Mouse (Mus musculus) frontal cortex, postnatal 36 days (tissue): Measurements from ENCODE around the gene Gm19345.

Experiments
- DNase-seq, 2 experiments: peaks; one replicate each; pipeline ENCODE4 v3.0.0; 2022; ENCODE audit warnings: low spot score in 2 of 2

Gm19345 gene

DNA sequence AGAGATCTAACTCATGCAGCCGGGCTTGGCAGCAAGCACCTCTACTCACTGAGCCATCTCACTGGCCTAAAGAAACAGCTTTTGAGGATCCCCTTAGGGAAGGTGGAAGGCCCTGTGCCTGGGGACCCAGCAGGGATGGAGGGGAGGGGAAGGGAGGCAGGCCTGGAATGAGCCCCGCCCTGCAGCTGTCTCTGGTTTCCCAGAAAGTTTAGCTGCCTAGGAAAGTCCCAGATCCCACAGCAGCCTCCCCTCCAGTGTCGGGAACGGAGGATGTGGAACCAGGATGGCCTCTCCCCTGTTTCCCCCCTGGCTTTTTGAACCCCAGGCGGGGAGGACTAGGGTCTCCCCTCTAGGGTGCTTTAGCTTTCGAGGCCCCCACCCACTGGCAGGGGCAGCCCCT is 25.0 kb upstream of the Gm19345 start:
- no peak for DNase-seq

DNA sequence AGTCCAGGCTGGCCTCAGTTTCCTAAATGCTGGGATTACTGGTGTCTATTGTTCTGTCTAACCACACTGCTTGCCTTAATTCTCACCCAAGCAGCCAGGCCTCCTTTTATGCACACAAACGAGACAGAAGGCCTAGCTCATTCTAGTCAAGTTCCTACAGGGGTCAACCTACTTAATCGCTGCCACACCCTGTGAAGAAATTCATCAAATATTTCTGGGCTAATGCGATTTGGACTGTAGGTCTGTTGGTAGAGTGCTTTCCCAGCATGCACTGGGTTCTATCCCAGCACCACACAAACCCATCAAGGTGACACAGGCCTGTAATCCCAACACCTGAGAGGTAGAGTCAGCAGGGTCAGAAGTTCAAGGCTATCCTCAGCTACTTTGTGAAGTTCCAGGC is 22.1 kb upstream of the Gm19345 start:
- DNase-seq: no peak

DNA sequence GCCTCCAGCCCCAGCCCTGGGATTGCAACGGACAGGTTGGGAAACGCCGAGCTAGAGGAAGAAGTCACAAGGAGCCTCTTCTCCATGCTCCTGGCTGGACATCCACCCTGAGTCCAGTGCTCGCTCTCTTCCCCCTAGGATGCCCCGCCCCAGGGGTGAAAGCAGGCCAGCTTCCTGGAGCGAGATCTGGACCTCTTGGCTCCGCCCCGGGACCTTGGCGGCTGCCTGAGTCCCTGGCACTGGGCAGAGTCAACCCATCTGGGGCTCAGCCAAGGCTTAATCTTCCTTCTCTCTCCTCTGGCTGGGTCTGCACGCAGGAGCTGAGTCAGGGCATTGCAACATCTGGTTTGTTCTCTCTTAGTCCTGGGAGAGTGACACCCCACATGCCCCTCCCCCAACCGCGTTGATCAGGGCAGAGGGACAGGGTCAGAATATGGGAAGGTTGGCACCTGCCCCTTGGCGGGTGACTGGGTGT is 21.1 kb upstream of the Gm19345 start:
- DNase-seq: no peak

DNA sequence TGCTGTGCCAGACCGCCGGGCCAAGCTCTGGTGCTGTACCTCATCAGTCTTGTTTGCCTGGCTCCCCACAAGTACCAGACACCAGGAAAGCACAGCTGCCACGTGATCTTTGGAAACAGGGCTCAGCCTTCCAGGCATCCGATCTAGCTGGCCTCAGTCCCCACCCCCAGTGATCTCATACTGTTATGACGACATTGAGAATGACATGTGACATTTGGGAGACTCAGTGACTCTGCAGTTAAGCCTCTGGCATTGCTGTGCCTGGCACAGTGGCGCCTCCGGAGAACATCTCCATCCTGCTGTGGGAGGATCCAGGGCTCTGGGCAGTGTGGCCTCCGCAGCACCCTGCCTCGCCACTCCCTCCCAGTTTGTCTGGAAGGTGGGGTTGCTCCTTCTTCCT is 20.0 kb upstream of the Gm19345 start:
- DNase-seq: no peak

DNA sequence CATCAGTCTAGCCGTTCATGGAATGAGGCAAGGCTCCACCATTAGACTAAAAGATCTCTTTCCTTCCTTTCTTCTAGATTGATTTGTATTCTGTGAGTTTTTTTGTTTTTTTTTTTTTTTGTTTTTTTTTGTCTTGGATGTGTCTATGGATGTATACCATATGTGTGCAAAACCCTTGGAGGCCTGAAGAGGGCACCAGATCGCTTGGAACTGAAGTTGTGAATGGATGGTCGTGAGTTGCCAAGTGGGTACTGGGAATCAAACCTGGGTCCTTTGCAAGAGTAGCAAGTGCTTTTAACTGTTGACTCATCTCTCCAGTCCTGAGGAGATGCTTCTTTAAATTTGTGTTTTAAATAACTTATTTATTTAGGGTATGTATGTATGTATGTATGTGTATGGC is 17.7 kb upstream of the Gm19345 start:
- no peak for DNase-seq

DNA sequence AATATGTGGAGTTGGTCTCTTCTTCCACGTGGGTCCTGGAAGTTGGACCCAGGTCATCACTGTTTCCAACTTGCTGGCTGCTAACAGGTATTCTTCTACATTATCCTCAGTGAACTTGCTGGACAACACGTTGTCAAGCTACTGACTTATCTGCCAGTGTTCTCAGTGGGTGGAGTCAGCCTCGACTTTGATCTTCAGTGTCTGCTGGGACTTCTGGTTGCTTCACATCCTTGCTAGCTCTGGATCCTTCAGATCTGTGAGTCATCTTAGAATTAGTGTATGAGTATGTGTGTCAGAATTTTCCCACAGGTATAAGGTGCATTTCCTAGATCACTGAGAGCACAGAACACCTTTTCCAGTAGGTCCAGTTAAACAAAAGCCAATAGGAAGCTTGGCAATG is 15.0 kb upstream of the Gm19345 start:
- DNase-seq: no peak

DNA sequence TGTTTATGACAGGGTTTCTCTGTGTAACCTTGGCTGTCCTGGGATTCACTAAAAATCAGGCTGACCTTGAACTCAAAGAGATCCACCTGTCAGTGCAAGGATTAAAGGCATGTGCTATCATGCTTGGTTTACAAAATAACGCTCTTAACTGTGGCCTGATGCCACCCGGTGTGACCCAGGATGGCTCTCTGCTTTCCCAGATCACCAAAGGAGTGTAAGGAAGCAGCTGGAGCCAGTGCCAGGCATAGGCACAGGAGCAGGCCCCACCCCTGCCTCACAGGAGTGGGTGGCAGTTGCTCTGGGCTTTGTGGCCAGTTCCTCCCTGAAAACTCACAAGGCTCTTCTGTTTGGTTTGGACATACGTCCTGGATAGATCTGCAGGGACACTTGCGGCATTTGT is 11.4 kb upstream of the Gm19345 start:
- DNase-seq: no peak

DNA sequence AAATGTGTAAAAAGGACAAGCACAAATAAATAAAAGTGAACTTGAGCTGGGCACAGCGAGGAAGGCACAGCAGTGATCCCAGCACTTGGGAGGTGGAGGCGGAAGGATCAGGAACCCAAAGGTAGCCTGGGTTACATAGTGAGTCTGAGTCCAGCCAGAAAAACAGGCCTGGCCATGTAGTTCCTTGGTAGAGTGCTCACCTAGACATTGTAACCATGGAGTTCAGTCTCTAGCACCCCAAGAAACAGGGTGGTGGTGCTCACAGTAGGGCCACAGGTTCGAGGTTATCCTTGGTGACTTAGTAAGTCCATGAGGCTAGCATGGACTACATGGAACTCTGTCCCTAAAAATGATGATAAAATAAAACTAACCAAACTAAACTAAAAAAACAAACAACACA is 10.9 kb upstream of the Gm19345 start:
- no peak for DNase-seq

DNA sequence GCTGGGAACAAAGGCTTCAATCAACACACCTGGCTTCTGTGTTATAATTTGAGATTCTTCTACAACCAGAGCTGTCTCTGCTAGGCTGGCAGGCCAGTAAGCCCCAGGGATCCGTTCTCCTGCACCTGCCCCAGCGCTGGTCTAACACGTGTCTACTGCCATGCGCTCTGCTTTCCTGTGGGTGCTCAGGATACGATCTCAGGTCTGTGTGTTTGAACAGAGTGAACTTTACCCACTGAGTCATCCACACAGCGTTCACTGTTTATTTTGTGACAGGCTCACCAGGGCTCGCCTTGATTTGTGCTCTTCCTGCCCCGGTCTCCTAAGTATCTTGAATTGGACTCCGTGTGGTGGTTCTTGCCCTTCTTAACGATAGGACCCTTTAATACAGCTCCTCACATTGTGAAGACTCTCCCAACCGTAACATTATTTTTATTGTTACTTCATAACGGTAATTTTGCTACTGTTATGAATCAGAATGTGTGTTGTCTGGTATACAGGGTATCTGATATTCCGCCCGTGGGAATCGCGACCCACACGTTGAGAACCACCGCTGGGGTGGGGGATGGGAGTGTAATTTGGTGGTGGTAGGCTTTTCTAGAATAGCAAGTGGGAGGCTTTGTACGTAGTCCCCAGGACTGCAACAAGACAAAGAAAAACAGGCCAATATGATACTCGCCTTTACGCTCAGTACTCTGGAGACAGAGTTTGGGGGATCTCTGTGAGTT is 10.0 kb upstream of the Gm19345 start:
- no peak for DNase-seq

DNA sequence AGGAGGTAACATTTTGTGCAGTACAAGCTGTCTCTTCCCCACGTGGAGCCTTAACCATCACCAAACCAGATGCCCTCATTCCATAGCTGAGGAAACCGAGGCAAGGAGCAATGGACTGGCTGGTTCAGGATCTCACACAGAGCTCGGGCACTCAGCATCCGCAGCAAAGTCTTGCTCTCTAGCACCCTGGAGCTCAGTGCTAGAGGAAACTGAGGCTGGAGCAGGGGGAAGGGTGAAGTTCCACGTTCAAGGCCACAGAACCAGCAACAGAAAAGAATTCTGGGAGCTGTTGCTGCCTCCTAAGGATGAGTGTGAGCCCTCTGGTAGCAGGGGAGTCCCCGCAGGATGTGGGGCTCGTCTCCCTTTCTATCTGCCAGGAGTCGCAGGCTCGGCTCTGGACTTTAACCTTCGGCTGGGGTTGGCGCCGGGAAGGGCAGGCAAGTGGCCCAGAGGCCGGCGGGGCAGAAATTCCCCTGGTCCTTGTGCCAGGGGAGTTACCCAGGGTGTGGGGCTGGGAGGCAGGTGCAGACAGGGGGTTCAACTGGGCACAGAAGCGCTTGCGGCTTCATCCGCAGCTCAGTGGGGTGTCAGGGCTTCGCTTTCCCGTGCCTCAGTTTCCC is 8.8 kb upstream of the Gm19345 start:
- DNase-seq: no peak

DNA sequence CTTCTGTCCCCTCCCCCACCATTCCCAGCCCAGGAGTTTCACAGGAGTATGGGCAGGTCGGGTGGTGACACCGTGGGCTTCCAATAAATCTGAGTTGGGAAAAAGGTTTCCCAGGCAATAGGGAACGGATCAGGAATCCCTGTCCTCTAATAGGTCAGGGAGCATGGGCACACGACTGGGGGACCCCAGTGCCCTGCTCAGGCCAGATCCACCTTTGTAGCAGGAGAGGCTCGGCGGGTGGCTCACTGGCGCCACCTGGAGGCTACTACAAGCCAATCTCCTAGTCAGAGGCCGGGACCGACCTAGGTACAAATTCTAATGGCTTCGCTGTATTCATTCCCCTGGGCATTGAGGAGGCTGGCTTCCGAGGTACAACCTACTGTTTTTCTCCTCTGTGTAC is 8.2 kb upstream of the Gm19345 start:
- peak; percentile 39 to 55 for DNase-seq

DNA sequence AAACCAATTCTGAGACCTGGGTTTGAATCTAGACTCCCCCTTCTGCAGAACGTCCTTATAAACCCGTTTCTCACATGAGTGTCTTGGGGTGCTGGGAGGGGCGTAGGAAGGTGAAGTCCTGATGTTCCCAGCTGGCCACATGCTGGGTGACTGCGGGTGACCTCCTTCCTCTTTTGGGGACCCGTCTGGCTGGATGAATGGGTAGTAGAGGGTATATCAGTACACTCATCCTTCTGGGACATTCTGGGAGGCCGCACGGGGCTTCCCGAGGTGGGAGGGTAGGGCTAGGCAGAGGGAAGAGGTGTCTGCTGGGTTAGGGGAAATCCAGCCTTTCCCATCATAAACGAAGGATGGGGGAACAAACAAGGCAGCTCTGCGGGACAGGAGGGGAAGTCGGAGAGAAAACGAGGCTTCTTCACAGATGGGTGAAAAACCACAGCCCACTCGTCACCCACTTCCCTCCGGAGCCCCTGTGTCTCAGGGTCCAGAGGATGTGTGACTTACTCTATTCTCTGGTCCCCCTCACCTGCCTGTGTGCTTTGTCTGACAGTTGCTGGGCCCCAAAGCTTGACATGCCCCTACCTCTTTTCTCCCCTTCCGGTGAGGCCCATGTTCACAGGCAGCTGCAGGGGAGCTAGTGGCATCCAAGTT is 7.2 kb upstream of the Gm19345 start:
- DNase-seq: no peak

DNA sequence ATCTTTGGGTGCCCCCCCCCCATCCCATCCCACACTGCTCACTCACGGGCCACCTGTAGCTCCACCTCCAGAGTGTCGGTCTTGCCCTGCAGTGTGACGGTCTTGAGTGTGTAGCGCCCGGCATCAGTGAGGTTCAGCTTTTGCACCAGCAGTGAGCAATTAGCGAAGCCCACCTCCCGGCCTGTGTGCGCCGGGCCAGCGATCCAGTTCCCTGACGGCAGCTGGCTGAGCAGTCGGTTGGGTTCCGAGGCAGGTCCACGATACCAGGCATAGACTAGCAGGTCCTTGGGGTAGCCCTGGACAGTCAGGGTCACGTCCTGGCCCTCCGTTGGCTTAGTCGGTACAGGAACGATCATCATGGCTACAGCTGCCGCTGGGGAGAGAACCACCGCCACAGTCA is 1.7 kb downstream of the Gm19345 start:
- DNase-seq: no peak

DNA sequence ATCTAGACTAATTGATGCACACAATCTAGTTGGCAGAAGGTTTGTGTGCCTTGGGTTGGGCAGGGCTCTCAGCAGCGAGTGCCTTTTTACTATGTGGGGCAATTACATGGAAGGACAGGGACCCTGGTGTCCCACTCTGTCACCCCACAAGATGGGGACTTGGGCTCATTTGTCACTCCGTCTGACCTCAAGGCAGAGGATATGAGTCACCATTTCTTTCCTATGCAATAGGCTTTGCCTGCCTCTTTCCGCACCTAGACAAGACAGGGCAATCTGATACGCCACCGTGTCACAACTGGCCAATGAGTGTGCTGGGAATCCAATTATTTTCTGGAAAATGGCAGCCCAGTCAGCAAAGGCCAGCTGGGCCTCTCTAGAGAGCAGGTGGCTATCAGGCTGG is 3.9 kb downstream of the Gm19345 start:
- DNase-seq: no peak

DNA sequence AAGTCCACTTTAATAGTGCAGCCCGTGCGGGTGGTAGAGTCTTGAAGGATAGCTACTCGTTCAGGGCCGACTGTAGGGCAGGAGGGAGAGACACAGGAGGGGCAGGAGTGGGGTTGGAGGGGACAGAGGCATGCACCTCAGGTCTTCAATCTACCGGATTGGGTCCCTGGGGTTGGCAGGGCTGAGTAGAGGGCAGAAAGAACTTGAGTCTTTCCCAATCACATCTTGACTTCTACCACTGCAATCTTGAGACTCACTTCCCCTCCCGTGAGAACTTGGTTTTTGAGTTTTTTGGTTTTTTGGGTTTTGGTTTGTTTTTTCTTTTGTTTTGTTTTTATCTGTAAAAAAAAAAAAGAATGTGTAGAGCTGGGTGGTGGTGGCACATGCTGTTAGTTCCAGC is 4.5 kb downstream of the Gm19345 start:
- no peak for DNase-seq

DNA sequence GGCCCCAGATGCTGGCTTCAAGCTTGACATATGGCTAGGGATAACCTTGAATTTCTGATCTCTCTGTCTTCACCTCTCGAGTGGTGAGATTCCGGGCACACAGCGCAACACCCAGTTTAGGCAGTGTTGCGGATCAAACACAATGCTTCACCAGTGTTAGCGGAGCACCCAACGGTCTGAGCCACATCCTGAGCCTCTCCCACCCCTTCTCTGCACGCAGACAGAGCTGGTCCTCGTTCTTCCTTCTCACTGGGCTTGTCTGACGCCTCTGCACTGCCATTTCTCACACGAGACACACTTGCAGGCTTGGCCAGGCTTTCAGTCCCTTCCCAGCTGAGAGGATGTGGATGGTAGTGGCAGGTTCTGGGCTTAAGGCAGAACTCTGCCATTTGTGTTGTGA is 7.9 kb downstream of the Gm19345 start:
- no peak for DNase-seq

DNA sequence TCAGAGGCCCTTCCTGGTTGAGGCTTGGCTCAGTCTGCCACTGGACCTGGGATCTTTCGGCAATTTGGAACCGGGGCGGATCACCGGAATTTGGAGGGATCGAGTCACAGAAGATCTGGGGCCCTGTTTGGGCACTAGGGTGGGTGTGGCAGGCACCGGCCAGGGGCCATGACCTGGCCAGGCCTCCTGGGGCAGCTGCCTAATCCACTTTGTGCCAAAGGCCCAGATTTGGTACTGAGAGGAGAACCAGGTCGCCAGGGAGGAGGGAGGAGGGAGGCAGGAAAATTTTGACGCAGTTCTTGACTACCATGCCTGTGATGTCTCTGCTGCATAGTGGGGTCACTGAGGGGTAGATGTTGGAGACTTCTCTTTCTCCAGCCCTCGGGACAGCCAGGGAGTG is 9.4 kb downstream of the Gm19345 start, which contains the start of gene Ceacam16:
Gene Ceacam16, minus strand, starts transcription at position 101 of the 400 bp plus-strand sequence.
- no peak for DNase-seq

DNA sequence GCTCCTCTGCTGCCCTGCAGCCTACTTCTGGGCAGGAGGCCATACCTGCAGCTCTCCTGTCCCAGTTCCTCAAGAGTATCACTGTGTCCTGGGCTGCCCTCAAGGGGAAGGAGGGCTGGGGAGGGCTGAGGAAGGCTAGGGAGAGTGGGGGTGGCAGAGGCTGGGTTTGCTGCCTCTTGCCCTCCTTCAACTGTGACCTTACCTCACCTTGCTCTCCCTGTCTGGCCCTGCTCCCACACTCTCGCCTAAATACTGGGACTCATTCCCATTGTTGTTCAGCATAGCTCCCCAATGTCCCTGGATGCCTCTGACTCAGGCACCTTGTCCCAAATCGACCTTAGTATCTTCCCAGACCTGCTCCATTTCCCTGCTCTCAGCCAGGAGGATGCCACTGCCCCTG is 12.4 kb downstream of the Gm19345 start:
- no peak for DNase-seq

DNA sequence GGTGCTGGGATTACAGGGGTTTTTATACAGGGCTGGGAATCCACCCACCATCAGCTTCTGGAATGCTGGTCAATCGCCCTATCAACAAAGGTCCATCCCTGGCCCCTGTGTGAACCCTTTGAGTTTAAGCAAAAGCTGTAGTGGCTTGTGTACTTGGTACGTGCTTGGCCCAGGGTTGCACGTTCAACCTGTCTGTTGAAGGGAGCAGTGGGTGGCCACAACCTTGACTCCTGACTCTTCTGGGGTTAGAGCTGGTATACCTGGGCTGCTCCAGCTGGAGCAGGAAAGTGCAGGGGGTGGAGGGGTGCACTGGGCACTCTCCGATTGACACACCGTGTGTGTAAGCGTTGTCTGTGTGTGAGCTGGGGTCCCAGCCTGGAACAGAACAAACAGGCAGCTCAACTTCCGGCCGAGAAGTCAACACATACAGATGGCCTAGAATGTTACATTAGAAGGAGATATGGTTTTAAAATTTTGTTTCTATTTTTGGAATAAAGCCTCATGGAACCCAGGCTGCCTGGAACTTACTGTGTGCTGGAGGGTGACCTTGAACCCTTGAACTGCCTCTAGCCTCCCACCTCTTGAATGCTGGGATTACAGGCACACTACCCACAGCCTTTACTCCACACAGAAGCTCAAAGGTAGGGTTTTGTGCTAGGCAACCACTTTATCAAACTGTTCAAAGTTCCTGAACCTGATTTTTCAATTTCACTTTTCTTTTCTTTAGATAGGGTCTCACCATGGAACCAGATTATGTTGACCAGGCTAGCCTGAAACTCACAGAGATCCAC is 13.6 kb downstream of the Gm19345 start:
- DNase-seq: no peak

DNA sequence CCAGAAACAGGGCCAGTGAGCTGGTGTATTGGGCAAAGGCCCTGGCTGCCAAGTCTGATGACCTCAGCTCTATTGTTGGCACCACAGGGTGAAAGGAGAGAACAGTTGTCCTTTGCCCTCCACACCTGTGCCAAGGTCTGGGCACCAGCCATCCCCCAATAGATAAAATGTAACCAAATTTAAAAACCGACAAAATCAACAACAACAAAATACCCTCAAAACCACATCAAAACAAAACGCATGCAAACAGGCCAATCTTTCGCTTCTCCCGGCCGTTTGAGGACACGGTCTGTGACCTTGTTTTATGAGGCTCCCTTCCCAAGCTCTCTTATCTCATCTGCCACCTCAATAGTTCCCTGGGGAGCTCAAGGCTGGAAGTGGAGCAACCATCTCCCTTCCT is 14.7 kb downstream of the Gm19345 start:
- no peak for DNase-seq

DNA sequence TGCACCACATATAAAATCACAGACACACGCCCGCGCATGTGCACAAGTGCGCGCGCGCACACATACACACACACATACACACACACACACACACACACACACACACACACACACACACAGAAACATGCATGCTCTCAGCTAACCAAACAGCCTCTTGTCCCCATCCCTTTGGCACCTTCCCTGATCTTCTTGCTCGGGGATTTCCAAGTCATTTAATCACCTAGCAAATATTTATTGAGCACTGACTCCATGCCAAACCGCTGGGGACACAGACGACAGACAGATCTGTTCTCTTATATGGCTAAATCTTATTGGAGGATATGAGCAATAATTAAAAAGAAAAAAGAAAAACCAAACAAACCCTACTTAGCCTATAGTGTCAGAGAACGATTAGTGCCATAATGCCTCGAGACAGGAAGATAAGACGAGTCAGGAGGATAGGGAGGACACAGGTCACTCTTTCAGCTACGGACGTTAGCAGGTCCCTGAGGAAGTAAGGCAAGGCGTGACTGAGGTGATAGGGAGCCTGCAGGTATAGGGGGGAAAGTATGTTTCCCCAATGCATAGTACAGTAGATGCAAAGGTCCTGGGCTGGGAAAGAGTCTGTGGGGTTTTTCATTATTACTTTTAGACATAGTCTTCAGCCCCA is 16.1 kb downstream of the Gm19345 start:
- DNase-seq: no peak

DNA sequence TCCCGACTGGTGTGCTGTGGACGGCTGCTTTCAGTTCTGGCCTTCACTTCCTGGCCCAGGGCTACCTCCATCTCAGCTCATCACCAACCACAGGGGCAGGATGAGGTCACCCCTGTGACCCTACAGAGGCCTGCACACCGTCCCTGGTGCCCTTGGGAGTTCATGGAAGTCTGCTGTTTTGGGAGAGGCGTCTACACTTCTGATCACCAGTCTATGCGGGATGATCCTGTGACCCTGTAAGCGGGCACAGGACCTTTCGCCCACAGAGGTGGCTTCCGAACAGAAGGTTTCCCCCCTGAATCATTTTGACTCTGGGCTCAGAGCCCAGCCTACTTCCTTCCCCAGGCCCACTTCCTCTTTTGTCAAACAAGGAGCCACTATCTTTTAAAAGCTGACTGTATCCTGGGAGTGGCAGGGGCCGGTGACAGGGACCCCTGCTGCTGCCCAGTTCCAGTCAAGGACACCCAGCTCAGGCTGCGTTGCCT is 19.4 kb downstream of the Gm19345 start:
- no peak for DNase-seq
